Mouse (Mus musculus) lung, postnatal 25 days (tissue): ENCODE data around the gene Gm29094.
"Not testable (repeated sequence)": the region's sequence is repeated elsewhere in the genome, so short reads cannot be mapped to it uniquely, and the experiment has no call there.

ENCODE experiments used
- DNase-seq: peaks from one replicate; pipeline ENCODE4 v3.0.0; 2022; ENCODE audit warnings: low spot score

The Gm29094 gene

GRCm38 (mm10) chr9:89240516-89241019 is 41.4 kb downstream of the Gm29094 start:
- not testable (repeated sequence) for DNase-seq

DNA sequence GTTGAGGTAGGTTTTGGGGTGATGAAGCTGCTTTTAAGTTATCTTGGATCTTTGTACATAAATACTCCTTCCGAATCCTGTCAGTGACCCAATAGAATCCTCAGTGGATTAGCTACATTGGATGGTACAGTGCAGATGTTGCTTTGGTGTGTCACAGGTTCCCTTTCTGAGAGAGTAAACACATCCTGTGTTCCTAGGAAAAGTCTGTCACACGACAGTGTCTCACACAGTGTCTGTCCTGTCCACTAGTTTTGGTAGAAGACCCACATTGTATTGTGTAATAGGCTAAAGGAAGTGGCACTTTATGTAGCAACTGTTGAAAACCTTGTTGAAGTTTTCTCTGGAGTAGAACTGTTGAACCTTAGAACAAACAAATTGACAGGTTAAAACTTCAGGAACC is 54.2 kb downstream of the Gm29094 start:
- no peak for DNase-seq

DNA sequence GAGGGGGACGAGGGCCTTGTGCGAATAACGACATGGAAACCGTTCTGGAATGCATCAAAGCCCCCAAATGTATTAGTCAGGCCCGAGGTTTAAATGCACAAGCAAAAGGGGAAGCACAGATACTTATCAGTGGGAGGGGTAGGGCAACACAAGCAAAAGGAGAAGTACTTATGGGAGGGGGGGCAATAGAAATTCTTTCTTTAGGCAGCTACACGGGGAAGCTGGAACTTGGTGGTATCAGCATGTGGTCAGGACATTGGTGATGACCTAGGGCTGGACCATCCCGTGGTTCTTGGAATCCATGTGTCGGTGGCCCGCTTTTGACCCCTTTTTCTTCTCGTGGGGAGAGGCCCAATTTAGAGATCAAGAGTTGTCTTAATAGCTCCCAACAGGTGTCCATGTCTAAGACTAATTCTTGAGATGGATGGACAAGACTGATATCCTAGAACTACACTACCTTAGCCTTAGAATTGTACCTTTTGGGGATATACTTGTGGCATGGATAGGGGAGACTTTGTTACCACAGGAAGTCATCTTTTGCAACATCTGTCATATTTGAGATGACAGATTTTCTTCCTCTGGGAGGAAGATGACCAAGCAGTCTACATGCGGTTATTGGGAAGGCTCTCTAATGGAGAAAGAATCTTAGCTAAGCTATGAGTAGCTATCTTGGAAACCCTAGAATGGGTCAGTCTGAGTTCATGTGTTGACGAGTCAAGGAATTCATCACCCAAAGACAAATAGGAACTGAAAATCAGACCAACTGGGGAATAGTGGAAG is 57.6 kb downstream of the Gm29094 start:
- DNase-seq: no peak

DNA sequence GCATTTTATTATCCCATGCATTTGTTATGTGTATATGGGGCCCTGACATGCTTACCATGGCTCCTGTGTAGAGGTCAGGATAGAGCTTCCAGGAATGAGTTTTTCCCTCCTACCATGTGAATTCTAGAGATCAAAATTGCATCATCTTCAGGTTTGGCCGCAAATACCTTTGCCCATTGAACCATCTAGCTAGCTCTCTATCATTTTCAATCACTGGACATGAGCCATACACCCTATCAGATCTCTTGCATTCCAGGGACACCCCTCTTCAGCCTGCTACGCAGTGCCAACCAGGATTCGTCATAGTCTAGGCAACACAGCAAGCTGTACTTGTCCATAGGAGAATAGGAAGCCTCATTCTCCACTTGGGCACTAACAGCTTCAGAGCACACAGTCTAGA is 64.8 kb downstream of the Gm29094 start:
- no peak for DNase-seq

DNA sequence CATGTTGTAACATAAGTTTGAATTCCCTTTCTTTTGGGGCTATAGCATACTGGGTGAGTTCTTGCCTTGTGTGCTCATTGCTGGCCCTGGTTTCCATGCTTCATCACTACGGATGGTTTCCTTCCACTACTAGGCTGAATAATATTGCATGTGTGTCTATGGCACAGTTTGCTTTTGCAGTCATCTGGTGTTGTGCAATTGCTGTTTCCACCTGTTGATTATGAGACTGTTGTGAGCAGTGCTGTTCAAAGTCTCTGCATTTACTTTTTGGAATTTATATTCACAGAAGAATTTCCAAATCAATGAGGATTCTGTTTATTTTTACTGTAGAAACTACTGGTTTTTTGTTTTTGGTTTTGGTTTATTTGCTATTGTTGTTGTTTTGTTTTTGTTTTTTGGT is 65.4 kb downstream of the Gm29094 start:
- DNase-seq: no peak
